Mouse (Mus musculus) heart, postnatal 0 days (tissue): ENCODE measurements around the gene Uvrag.

Experiments used
- CTCF ChIP-seq: IDR thresholded peaks from 2 replicates; pipeline ENCODE4 v1.5.1; 2016; ENCODE audit warnings: antibody characterized with exemption, control low read depth, low read depth
- EP300 ChIP-seq: IDR thresholded peaks from 2 replicates; pipeline ENCODE4 v1.6.1; 2016; ENCODE audit warnings: antibody characterized with exemption, low read depth

- TF ChIP-seq CTCF (no peak), EP300 (no peak)
These were observed 20.9 kb downstream of the Uvrag start for GRCm38 (mm10) chr7:99120082-99120481.
